Mouse (Mus musculus) right cerebral cortex, adult 2 months (tissue): ENCODE results near the gene Chaf1a.

Experiments used
- DNase-seq, 2 experiments: peaks; one replicate each; pipeline ENCODE4 v3.0.0; 2021 to 2022; ENCODE audit warnings: low spot score in 2 of 2

Chaf1a gene

DNA sequence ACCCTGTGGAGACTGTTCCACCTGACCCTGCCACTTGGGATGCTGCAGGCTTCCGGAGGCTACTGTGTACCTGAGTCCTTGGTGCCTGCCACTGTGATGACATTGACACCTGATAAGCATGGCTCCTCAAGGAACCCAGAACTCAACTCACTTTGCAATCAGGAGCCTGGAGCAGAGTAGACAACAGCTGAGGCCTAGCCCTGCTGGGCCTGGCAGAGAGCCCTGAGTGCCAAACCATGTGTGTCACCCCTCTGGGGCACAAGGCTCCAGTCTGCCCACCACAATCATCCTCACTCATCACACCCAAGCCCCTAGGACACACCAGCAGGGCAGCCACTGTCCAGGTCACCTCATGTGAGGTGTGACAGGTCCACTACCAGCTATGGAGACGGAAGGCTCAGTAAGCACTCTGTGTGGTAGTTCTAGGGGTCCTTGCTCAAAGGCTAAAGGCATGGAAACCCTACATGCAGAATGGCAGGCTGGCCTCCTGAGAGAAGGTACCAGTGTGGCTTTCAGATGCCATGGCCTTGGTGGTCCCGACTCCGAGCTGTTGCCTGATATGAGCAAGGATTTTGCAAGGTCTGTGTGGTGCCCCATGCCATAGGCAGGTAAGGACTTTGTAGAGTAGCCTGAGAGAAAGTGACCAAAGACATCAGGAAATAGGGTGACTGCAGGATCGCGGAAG, 19.7 kb upstream of the Chaf1a start:
- no peak for DNase-seq

GRCm38 (mm10) chr17:56021161-56021910, 18.9 kb upstream of the Chaf1a start:
- DNase-seq: peak; percentile 76 to 82

DNA sequence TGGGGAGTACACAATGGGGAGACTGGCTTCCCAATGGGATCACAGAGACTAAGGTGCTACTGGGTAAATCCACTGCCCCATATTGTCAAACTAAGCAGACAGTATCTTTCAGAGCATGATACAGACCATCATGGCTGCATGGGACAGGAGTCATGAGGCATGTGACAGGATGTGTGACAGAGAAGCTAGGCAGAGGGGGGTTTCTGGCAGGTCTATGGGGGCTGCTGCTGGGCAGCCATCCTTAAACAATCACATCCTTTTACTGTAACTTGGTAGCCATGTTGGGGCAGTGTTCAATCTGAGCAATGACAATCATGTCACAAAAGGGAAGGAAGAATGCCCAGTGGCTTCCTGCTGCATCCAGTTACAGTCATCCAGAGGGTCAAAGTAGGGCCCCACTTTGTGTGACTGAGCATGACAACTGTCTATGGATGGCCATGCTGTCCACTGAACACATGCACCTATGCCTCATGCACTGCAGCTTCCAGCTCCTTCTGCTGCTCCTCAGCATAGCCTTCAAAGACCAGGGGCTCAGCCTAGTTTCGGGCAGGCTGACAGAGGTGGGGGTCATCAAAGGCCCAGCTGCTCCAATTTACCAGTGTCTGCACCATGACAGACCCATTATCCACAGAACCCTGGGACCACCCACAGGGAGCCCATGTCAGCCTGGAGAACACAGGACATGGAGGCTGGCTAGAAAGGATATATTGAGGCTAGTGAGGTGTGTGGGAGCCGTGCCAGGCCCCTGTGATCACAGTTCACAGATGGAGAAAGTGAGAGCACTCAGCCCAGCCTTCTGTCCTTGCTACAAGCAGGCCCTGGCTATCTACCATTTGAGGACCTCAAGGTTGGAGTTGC, 17.9 kb upstream of the Chaf1a start:
- DNase-seq: no peak

GRCm38 (mm10) chr17:56022989-56023290, 17.3 kb upstream of the Chaf1a start:
- DNase-seq: no peak

GRCm38 (mm10) chr17:56023386-56023785, 16.9 kb upstream of the Chaf1a start:
- DNase-seq: peak in 1 of 2 experiments; percentile 2

GRCm38 (mm10) chr17:56024476-56024875, 15.8 kb upstream of the Chaf1a start:
- peak in 1 of 2 experiments; percentile 1 for DNase-seq

DNA sequence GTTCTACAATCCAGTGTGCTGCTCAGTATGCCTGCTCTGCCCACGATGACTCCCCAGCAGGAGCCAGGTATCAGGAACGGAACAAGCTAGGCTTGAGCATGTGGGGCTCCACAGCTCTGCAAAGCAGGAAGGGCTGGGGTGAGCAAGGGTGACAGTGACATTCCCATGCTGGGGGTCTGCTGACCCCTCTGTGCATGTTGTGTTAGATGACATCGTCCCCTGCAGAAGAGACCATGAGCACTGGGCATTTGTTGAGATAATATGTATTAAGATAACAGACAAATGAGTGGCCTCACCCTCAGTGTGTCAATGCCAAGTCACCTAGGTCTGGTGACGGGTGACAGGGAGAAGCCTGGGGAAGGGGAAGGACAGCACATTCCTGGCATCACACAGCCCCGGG, 15.3 kb upstream of the Chaf1a start:
- DNase-seq: peak in 1 of 2 experiments; percentile 1

DNA sequence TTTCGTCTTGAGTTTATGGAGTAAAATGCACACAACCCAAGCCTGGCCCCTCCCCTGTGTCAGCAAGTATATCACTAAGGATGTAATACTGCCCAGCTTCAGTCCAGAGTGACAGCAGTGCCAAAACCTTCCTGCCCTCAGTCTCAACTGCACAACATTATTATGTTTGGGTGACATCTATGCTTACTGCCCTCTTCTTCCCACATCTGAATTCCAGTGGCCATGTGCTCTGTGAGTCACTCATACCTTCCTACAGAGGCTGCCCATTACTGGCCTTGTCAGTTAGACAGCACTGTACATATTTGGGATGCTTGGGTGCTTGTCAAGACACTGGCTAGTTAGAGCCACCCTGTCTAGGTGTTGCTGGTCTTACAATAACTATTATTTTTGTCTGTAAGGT, 13.9 kb upstream of the Chaf1a start:
- peak in 1 of 2 experiments; percentile 2 for DNase-seq

- DNase-seq: no peak
These were observed 13.4 kb upstream of the Chaf1a start for GRCm38 (mm10) chr17:56026881-56027280.

GRCm38 (mm10) chr17:56027801-56028441, 12.3 kb upstream of the Chaf1a start:
- no peak for DNase-seq

DNA sequence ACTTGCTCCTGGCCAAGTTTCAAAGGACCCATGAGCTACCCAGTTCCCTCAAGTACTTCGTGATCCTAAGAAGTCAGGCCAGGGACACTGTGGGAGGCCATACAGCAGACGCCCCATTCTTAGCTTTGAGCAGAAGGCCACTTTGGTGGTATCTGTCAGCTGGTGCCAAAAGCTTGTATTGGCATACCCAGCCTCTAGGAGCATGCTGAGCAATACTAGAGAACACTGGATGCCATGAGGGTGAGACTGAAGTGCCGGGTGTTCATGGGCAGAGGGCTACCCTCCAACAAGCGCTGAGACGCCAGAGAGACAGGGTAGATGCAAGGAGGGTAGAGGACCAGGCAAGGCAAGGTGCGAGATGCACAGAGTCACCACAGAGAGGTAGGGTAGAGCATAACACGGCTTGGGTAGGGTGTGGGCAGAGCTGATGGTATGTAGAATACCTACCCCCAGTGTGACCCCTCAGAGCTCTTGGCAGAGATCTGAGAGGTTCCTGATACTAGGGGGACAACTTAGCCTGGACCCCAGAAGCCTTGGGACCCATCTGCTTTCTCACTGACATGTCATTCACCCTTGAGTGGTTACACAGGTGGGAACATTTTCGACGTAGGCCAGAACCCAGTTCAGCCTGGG, 9.9 kb upstream of the Chaf1a start:
- no peak for DNase-seq

DNA sequence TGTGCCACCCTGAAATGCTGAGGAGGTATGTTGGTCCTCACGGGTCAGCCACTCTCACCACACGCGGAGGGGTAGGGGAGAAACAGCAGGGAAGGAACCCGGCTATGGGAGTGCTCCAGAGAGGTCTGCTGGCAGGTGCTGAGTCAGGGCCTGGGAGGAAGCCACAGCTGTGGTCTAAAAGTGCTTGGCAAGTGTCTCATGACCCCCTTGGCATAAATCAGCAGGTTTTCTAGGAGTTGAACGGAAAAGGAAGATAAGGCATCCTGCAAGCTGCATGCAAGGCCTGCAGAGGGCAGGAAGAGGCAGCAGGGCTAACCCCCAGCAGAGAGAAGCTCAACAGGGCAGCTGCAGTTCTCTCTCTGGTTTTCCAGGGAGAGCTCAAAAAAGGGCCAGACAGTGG, 9.3 kb upstream of the Chaf1a start:
- no peak for DNase-seq

GRCm38 (mm10) chr17:56031431-56031830, 8.8 kb upstream of the Chaf1a start:
- no peak for DNase-seq

DNA sequence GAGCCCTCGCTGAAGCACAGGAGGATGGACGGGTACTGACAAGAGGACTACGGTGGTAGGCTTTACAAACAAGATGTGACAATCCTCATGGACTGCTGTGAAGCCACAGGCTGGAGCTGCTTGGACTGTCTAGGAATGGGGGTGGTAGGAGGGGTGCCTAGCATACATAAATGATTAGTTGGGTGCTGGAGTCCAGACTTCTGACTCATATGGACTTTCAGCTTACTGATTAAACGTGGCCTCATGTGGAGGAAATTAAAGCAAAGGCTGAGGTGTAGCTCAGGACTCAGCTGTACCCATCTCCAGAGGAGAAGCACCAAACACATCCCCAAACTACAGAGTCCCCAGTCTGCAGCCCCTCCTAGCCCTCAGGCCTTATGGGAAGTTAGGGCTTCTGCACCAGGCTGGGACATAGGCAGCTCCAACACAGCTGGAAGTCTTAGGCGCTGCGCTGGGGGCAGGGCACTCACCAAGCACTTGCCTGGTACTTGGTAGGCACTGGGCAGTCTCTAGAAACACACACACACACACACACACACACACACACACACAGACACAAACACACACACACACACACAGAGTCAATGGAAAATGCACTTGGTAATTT, 8.0 kb upstream of the Chaf1a start:
- no peak for DNase-seq

DNA sequence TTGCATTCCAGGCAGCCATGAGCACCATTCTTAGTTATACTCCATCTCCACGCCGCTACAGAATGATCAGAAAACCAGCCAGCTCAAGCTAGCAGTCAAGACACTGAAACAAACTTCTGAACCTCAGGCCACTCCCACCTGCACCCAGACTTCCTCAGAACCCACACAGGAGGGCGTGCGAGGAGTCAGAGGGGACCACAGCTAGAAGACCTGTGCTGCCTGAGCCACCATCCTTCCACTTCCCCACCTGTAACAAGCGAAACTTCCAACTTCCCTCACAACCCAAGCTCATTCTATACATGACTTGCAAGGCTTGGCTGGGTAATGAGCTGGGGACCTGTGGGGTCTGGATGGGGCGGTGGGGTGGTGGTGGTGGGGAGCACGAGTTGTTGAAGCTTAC, 7.4 kb upstream of the Chaf1a start:
- DNase-seq: no peak

DNA sequence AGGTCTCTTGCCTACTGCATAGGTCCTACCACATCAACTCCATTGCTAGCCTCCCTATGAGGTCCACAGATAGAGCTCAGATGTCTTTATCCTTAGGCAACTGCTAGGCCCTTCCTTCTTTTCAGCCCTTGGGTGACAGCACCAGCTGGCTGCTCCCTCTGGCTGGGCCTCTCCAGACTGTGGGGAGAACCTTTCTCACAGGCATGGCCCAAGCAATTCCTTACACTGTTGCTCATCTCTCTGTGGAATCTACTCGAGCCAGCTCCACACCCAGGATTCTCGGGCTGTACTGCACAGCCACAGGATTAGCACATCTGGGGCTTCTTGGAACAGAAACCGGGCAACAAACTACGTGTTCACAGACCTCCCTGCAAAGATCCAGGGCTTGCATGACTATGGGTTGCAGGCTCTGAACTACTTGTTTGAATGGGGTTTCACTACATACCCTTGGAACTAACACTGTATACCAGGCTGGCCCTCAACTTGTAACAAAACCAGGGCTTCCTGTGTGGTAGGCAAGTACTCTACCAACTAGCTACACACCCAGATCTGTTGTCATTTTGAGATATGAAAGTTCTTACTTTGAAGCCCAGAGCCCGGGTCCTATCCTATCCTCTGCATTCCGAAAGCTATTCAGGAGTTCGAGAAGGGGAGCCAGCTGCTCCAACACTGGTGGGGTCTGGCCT, 6.1 kb upstream of the Chaf1a start:
- DNase-seq: no peak

DNA sequence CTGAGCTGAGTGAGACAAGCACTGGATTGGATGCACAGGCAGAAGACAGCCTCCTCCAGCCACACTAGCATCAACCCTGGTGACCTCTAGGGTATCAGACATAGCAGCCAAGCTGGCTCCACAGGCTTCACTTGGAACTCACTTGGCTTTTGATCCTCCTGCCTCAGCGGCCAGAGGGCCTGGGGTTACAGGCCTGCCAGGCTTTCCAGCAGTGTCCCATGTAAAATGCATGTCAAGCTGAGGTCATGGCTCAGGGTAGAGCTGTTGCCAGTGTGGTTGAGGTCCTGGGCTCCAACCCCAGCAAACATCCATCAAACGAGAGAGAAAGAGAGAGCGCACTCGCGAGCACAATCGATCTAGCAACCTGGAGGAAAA, 5.5 kb upstream of the Chaf1a start:
- no peak for DNase-seq

GRCm38 (mm10) chr17:56035216-56035615, 5.0 kb upstream of the Chaf1a start:
- DNase-seq: no peak

GRCm38 (mm10) chr17:56036176-56036900, 3.9 kb upstream of the Chaf1a start, which contains the start of gene Sh3gl1:
Gene Sh3gl1 (minus strand): TSS chr17:56036635.
- DNase-seq: peak; percentile 99 to 100

- DNase-seq: no peak
These were observed 3.3 kb upstream of the Chaf1a start for GRCm38 (mm10) chr17:56036901-56037287.
